Mouse (Mus musculus): Measurements from ENCODE around the gene Zbtb25. TPM values are rescaled to one million over a fixed set of nuclear protein-coding genes. Genes with fewer than 3 reads are reported as not detected.

Gene Zbtb25
- 19.9 and 20.5 TPM in 2 replicates for polyA plus RNA-seq (2014; fragmentation: Nextera tagmentation; extraction: Ambion mirVana)

GRCm38 (mm10) chr12:76369206-76369977 lies at the start of gene Zbtb25:
TSS of gene Zbtb25 (minus strand) at chr12:76369602.
- no peaks in the 10 kb centered on the region for H3K27me3 ChIP-seq (ENCODE audit: control insufficient read depth, insufficient read depth, low read length)
- peak within 1 kb of the TSS; percentile 98 for H3K4me3 ChIP-seq (ENCODE audit: low read length)
- H3K4me1 ChIP-seq (ENCODE audit: control insufficient read depth, insufficient read depth, low read length) = peaks cover 42% of the 10 kb centered on the region
- H3K9me3 ChIP-seq (ENCODE audit: control insufficient read depth, low read length) = no peaks in the 10 kb centered on the region
- H3K27ac ChIP-seq (ENCODE audit: low read depth, low read length) = peak within 1 kb of the TSS; percentile 100
- H3K9ac ChIP-seq (ENCODE audit: low read depth, low read length) = peak within 1 kb of the TSS; percentile 99
- no peaks in the 10 kb centered on the region for H3K36me3 ChIP-seq (ENCODE audit: control insufficient read depth, insufficient read depth, low read length)
- under 1% methylated on average over 74 of the region's 96 CpGs for WGBS
- H3K4me2 ChIP-seq (replicated peaks; ENCODE audit: low read depth, low read length) = peak within 1 kb of the TSS; percentile 73
- ATAC-seq (ENCODE audit: low FRiP score, low TSS enrichment) = peak; percentile 73

DNA sequence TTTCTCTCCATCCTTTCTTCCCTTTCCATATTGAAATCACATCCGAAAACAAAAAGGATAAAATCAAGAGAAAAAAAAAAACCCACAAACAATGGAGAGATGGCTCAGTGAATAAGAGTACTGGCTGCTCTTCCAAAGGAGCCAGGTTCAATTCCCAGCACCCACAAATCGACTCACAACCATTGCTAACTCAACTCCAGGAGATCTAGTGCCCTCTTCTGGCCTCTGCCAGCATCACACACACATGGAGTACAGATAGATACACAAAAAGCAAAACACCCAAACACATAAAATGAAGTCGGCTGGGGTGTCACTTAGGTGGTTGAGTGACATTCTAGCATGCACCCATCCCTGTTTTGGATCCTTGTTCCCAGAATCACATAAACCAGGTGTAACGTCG lies 48.9 kb upstream of the Zbtb25 start:
- H3K9me3 ChIP-seq (ENCODE audit: control insufficient read depth, low read length) = no peaks in the 10 kb centered on the region
- ATAC-seq (ENCODE audit: low FRiP score, low TSS enrichment) = no peak
- no peaks in the 10 kb centered on the region for H3K27me3 ChIP-seq (ENCODE audit: control insufficient read depth, insufficient read depth, low read length)
- no peak overlapping the region for H3K4me2 ChIP-seq (replicated peaks; ENCODE audit: low read depth, low read length)
- WGBS = 94% methylated on average over 5 of the region's 5 CpGs
- H3K4me1 ChIP-seq (ENCODE audit: control insufficient read depth, insufficient read depth, low read length) = no peaks in the 10 kb centered on the region
- H3K4me3 ChIP-seq (ENCODE audit: low read length) = no peak overlapping the region
- H3K9ac ChIP-seq (ENCODE audit: low read depth, low read length) = no peak overlapping the region
- H3K27ac ChIP-seq (ENCODE audit: low read depth, low read length) = no peak overlapping the region
- H3K36me3 ChIP-seq (ENCODE audit: control insufficient read depth, insufficient read depth, low read length) = no peaks in the 10 kb centered on the region

GRCm38 (mm10) chr12:76417433-76417854 lies 48.0 kb upstream of the Zbtb25 start, which contains the start of gene Ppp1r36:
TSS of gene Ppp1r36 (plus strand) at chr12:76417538.
- peak within 1 kb of the TSS; percentile 42 for H3K4me3 ChIP-seq (ENCODE audit: low read length)
- no peaks in the 10 kb centered on the region for H3K36me3 ChIP-seq (ENCODE audit: control insufficient read depth, insufficient read depth, low read length)
- H3K27ac ChIP-seq (ENCODE audit: low read depth, low read length) = no peak within 1 kb of the TSS
- H3K4me2 ChIP-seq (replicated peaks; ENCODE audit: low read depth, low read length) = peak within 1 kb of the TSS; percentile 73
- H3K9ac ChIP-seq (ENCODE audit: low read depth, low read length) = peak within 1 kb of the TSS; percentile 60
- ATAC-seq (ENCODE audit: low FRiP score, low TSS enrichment) = peak; percentile 91
- H3K9me3 ChIP-seq (ENCODE audit: control insufficient read depth, low read length) = no peaks in the 10 kb centered on the region
- no peaks in the 10 kb centered on the region for H3K27me3 ChIP-seq (ENCODE audit: control insufficient read depth, insufficient read depth, low read length)
- H3K4me1 ChIP-seq (ENCODE audit: control insufficient read depth, insufficient read depth, low read length) = no peaks in the 10 kb centered on the region
- WGBS = 1% methylated on average over 37 of the region's 37 CpGs

- ATAC-seq (ENCODE audit: low FRiP score, low TSS enrichment) = no peak
These were observed 46.1 kb upstream of the Zbtb25 start for GRCm38 (mm10) chr12:76415383-76416010.

DNA sequence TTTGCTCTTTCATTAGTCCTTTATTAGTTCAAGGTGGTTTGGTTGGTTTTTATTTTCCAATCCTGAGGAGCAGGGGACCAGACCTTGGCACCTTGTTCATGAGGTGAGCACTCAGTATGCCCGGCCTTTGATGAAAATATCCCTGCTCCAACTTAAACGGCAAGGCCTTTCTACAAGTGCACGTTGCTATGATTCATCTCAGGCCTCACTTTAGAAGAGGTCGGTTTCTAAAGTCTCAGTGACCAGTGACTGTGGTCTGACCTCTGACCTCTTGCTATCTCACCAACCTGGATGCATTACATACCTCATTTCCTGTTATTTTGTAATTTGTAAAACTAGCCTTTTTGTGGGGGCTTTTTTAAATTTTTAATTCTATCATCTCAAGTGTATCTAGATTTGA lies 39.8 kb upstream of the Zbtb25 start:
- peaks cover 4% of the 10 kb centered on the region; the same call in 1 of the 2 replicates for H3K4me1 ChIP-seq (ENCODE audit: control insufficient read depth, insufficient read depth, low read length)
- H3K36me3 ChIP-seq (ENCODE audit: control insufficient read depth, insufficient read depth, low read length) = no peaks in the 10 kb centered on the region

More at GRCm38 (mm10) chr12:76415383-76416010, 46.1 kb upstream of the Zbtb25 start:
- Histone ChIP-seq H3K4me2 (replicated peaks; ENCODE audit: low read depth, low read length) (no peak overlapping the region), H3K27me3 (ENCODE audit: control insufficient read depth, insufficient read depth, low read length) (no peaks in the 10 kb centered on the region), H3K27ac (ENCODE audit: low read depth, low read length) (no peak overlapping the region), H3K9ac (ENCODE audit: low read depth, low read length) (no peak overlapping the region), H3K9me3 (ENCODE audit: control insufficient read depth, low read length) (no peaks in the 10 kb centered on the region), H3K36me3 (ENCODE audit: control insufficient read depth, insufficient read depth, low read length) (no peaks in the 10 kb centered on the region), H3K4me3 (ENCODE audit: low read length) (no peak overlapping the region), H3K4me1 (ENCODE audit: control insufficient read depth, insufficient read depth, low read length) (no peaks in the 10 kb centered on the region)
- 87% methylated on average over 11 of the region's 12 CpGs for WGBS

DNA sequence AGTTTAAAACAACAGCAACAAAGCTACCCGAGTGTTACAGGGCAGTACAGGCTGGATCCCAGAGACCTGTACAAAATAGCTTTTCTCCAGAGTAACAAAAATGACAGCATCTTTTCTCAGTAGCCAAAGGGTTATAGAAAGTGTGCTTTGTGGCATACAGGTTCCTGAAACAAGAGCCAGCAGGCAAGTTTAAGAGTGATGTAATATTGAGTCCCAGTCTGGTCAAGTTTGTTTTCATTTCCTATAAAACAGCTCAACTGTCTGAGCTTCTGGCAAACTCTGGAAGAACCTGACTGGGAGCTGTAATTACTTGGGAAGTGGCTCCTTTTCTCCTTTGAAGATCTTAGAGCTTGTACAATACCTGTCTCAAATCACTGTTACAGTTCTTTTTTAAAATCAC lies 37.8 kb upstream of the Zbtb25 start:
- Histone ChIP-seq H3K4me2 (replicated peaks; ENCODE audit: low read depth, low read length) (no peak overlapping the region), H3K4me1 (ENCODE audit: control insufficient read depth, insufficient read depth, low read length) (peaks cover 8% of the 10 kb centered on the region), H3K9me3 (ENCODE audit: control insufficient read depth, low read length) (no peaks in the 10 kb centered on the region), H3K36me3 (ENCODE audit: control insufficient read depth, insufficient read depth, low read length) (no peaks in the 10 kb centered on the region), H3K27me3 (ENCODE audit: control insufficient read depth, insufficient read depth, low read length) (peaks cover 24% of the 10 kb centered on the region), H3K9ac (ENCODE audit: low read depth, low read length) (no peak overlapping the region), H3K4me3 (ENCODE audit: low read length) (no peak overlapping the region), H3K27ac (ENCODE audit: low read depth, low read length) (no peak overlapping the region)
- 32% methylated on average over 1 of the region's 1 CpGs for WGBS
- ATAC-seq (ENCODE audit: low FRiP score, low TSS enrichment) = no peak

More for the DNA sequence above, 39.8 kb upstream of the Zbtb25 start:
- no peaks in the 10 kb centered on the region for H3K9me3 ChIP-seq (ENCODE audit: control insufficient read depth, low read length)
- no peak overlapping the region for H3K27ac ChIP-seq (ENCODE audit: low read depth, low read length)
- 34% methylated on average over 4 of the region's 4 CpGs for WGBS
- no peak overlapping the region for H3K4me2 ChIP-seq (replicated peaks; ENCODE audit: low read depth, low read length)
- H3K27me3 ChIP-seq (ENCODE audit: control insufficient read depth, insufficient read depth, low read length) = peaks cover 24% of the 10 kb centered on the region
- H3K4me3 ChIP-seq (ENCODE audit: low read length) = no peak overlapping the region
- H3K9ac ChIP-seq (ENCODE audit: low read depth, low read length) = no peak overlapping the region
- no peak for ATAC-seq (ENCODE audit: low FRiP score, low TSS enrichment)

DNA sequence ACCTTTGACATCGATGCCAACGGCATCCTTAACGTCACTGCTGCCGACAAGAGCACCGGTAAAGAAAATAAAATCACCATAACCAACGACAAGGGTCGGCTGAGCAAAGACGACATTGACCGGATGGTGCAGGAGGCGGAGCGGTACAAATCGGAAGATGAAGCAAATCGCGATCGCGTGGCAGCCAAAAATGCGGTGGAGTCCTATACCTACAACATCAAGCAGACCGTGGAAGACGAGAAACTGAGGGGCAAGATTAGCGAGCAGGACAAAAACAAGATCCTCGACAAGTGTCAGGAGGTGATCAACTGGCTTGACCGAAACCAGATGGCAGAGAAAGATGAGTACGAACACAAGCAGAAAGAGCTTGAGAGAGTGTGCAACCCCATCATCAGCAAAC lies 36.6 kb upstream of the Zbtb25 start:
- Histone ChIP-seq H3K27me3 (ENCODE audit: control insufficient read depth, insufficient read depth, low read length) (peaks cover 24% of the 10 kb centered on the region), H3K4me3 (ENCODE audit: low read length) (peak overlapping the region; percentile 56), H3K36me3 (ENCODE audit: control insufficient read depth, insufficient read depth, low read length) (no peaks in the 10 kb centered on the region), H3K4me1 (ENCODE audit: control insufficient read depth, insufficient read depth, low read length) (peaks cover 8% of the 10 kb centered on the region), H3K4me2 (replicated peaks; ENCODE audit: low read depth, low read length) (peak overlapping the region; percentile 83), H3K27ac (ENCODE audit: low read depth, low read length) (no peak overlapping the region), H3K9ac (ENCODE audit: low read depth, low read length) (0 out of 2 replicates have a peak overlapping the region, but pooled peaks have one; percentile 18), H3K9me3 (ENCODE audit: control insufficient read depth, low read length) (no peaks in the 10 kb centered on the region)
- ATAC-seq (ENCODE audit: low FRiP score, low TSS enrichment) = no peak
- WGBS = 3% methylated on average over 23 of the region's 23 CpGs

GRCm38 (mm10) chr12:76405183-76405970 lies 36.0 kb upstream of the Zbtb25 start:
- H3K9me3 ChIP-seq (ENCODE audit: control insufficient read depth, low read length) = no peaks in the 10 kb centered on the region
- peaks cover 8% of the 10 kb centered on the region for H3K4me1 ChIP-seq (ENCODE audit: control insufficient read depth, insufficient read depth, low read length)
- no peak overlapping the region for H3K27ac ChIP-seq (ENCODE audit: low read depth, low read length)
- H3K4me3 ChIP-seq (ENCODE audit: low read length) = peak overlapping the region; percentile 56
- H3K27me3 ChIP-seq (ENCODE audit: control insufficient read depth, insufficient read depth, low read length) = peaks cover 24% of the 10 kb centered on the region
- WGBS = 3% methylated on average over 64 of the region's 64 CpGs
- H3K9ac ChIP-seq (ENCODE audit: low read depth, low read length) = 0 out of 2 replicates have a peak overlapping the region, but pooled peaks have one; percentile 18
- ATAC-seq (ENCODE audit: low FRiP score, low TSS enrichment) = no peak
- H3K4me2 ChIP-seq (replicated peaks; ENCODE audit: low read depth, low read length) = peak overlapping the region; percentile 83
- no peaks in the 10 kb centered on the region for H3K36me3 ChIP-seq (ENCODE audit: control insufficient read depth, insufficient read depth, low read length)

Measured in kidney, embryonic 14.5 days (tissue).